Mouse (Mus musculus) left cerebral cortex, postnatal 25 days (tissue): ENCODE results near the gene Ngfr. TPM values are rescaled to one million over a fixed set of nuclear protein-coding genes. Genes with fewer than 3 reads are reported as not detected.
A peak's percentile ranks its signal among the peaks of the same experiment; 100 is the strongest.

ENCODE experiments used
- DNase-seq, 2 experiments: peaks; one replicate each; pipeline ENCODE4 v3.0.0; 2022; ENCODE audit warnings: low spot score in 2 of 2, mixed read lengths in 1 of 2
- intact Hi-C: fragments of 180-260 bp; cut with DNase I; formaldehyde crosslinking; loops from one replicate; pipeline ENCODE4 v1.15.1; 2025
- total RNA-seq, 2 experiments: library from RNA; stranded (reverse); gene quantifications; 2 replicates each; pipeline ENCODE4 v1.2.3; 2021

The Ngfr gene
- total RNA-seq, 2 experiments from 2014 or later = 1.1 to 1.7 TPM

- intact Hi-C loops = no loop called here
- DNase-seq = no peak
Measured at GRCm38 (mm10) chr11:95596150-95596515, 8.6 kb upstream of the Ngfr start.

- no peak for DNase-seq
- intact Hi-C loops = no loop called here
Measured at GRCm38 (mm10) chr11:95595438-95596149, 8.1 kb upstream of the Ngfr start.

GRCm38 (mm10) chr11:95594686-95595212 is 7.2 kb upstream of the Ngfr start:
- intact Hi-C loops = no loop called here
- DNase-seq = no peak

GRCm38 (mm10) chr11:95593501-95593900 is 6.0 kb upstream of the Ngfr start:
- DNase-seq = no peak

GRCm38 (mm10) chr11:95592691-95593090 is 5.2 kb upstream of the Ngfr start:
- intact Hi-C loops = no loop called here
- no peak for DNase-seq

More at GRCm38 (mm10) chr11:95593501-95593900, 6.0 kb upstream of the Ngfr start:
- intact Hi-C loops = no loop called here

GRCm38 (mm10) chr11:95589195-95589594 is 1.7 kb upstream of the Ngfr start:
- intact Hi-C loops = no loop called here
- no peak for DNase-seq

GRCm38 (mm10) chr11:95586751-95587422 is 648 bp downstream of the Ngfr start:
- intact Hi-C loops = loop anchor here (1.0 to 2.0 kb wide), 2 partner anchors 54 to 62 kb away; no protein-coding TSS in a partner anchor
- no peak for DNase-seq

- intact Hi-C loops = loop anchor here (1.0 to 2.0 kb wide), 2 partner anchors 53 to 63 kb away; no protein-coding TSS in a partner anchor
- peak; percentile 79 to 80 for DNase-seq
Measured at GRCm38 (mm10) chr11:95586184-95586583, 1.4 kb downstream of the Ngfr start.

- no peak for DNase-seq
- intact Hi-C loops = loop anchor here (1.0 to 2.0 kb wide), 2 partner anchors 52 to 63 kb away; no protein-coding TSS in a partner anchor
Measured at GRCm38 (mm10) chr11:95585684-95586083, 1.9 kb downstream of the Ngfr start.

- intact Hi-C loops = no loop called here
- no peak for DNase-seq
Measured at GRCm38 (mm10) chr11:95585281-95585680, 2.3 kb downstream of the Ngfr start.

GRCm38 (mm10) chr11:95584651-95585050 is 2.9 kb downstream of the Ngfr start:
- no peak for DNase-seq
- intact Hi-C loops = no loop called here

GRCm38 (mm10) chr11:95583396-95583795 is 4.1 kb downstream of the Ngfr start:
- DNase-seq = no peak
- intact Hi-C loops = no loop called here

GRCm38 (mm10) chr11:95582193-95582592 is 5.3 kb downstream of the Ngfr start:
- intact Hi-C loops = no loop called here
- DNase-seq = no peak

GRCm38 (mm10) chr11:95579455-95579854 is 8.1 kb downstream of the Ngfr start:
- intact Hi-C loops = no loop called here
- DNase-seq = no peak

- DNase-seq = no peak
- intact Hi-C loops = loop anchor here (2.0 kb wide), 1 partner anchor 71 kb away; no protein-coding TSS in a partner anchor
Measured at GRCm38 (mm10) chr11:95577776-95578446, 9.6 kb downstream of the Ngfr start.

- intact Hi-C loops = loop anchor here (2.0 kb wide), 1 partner anchor 73 kb away; no protein-coding TSS in a partner anchor
- DNase-seq = no peak
Measured at GRCm38 (mm10) chr11:95576299-95576698, 11.2 kb downstream of the Ngfr start.

- DNase-seq = no peak
- intact Hi-C loops = loop anchor here (2.0 kb wide), 1 partner anchor 73 kb away; no protein-coding TSS in a partner anchor
Measured at GRCm38 (mm10) chr11:95575791-95576190, 11.7 kb downstream of the Ngfr start.

- DNase-seq = no peak
- intact Hi-C loops = no loop called here
Measured at GRCm38 (mm10) chr11:95574786-95575334, 12.7 kb downstream of the Ngfr start.

- intact Hi-C loops = no loop called here
- DNase-seq = no peak
Measured at GRCm38 (mm10) chr11:95572227-95572626, 15.3 kb downstream of the Ngfr start.

GRCm38 (mm10) chr11:95571755-95572154 is 15.8 kb downstream of the Ngfr start:
- DNase-seq = no peak
- intact Hi-C loops = no loop called here
